Mouse (Mus musculus): Measurements from ENCODE around the gene Map7d3. TPM values are rescaled to one million over a fixed set of nuclear protein-coding genes. Genes with fewer than 3 reads are reported as not detected.

Map7d3 gene
- total RNA-seq, 1 experiment from 2014 or later: 0.93 TPM

Other genes with a start within 250 kb of the Map7d3 start
- 12.6 and 13.7 TPM in 2 replicates for gene Mmgt1, start 224.3 kb downstream of the Map7d3 start, total RNA-seq (2017)
- gene Slc9a6, start 212.6 kb downstream of the Map7d3 start, total RNA-seq (2017): 11.5 and 13.0 TPM in 2 replicates
- gene Fhl1, start 90.5 kb downstream of the Map7d3 start, total RNA-seq (2017): 5.8 and 8.7 TPM in 2 replicates
- not detected in 2 replicates for gene Adgrg4, start 47.8 kb upstream of the Map7d3 start, total RNA-seq (2017)
- not detected in 2 replicates for gene Brs3, start 220.7 kb upstream of the Map7d3 start, total RNA-seq (2017)
- gene Htatsf1, start 231.3 kb upstream of the Map7d3 start, total RNA-seq (2017): 42.8 and 50.7 TPM in 2 replicates

Measured in neutrophil, adult 5-6 weeks (primary cell).